Mouse (Mus musculus): ENCODE data around the gene Tacr2. TPM values are rescaled to one million over a fixed set of nuclear protein-coding genes. Genes with fewer than 3 reads are reported as not detected.
A peak's percentile ranks its signal among the peaks of the same experiment; 100 is the strongest.

The Tacr2 gene
- total RNA-seq, 2 experiments from 2014 or later: not detected

DNA sequence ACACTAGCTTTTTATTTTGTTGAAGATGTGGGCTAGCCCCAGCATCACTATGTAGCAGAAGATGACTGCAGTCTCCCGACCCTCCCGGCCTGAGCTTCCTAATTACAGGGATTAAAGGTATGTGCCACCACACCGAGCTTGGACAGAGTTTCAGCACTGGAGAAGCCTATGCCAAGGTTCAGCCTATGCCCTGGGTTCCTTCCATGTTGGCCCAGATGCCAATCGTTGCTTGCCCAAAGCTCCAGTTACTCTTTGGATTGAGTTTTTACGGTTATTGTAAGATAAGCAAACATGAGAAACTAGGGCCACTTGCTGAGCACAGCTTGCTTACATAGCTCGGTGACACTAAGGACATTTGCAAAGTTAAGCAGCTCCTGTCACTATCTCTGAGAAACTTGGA, 52.9 kb downstream of the Tacr2 start:
- DNase-seq: no peak

DNA sequence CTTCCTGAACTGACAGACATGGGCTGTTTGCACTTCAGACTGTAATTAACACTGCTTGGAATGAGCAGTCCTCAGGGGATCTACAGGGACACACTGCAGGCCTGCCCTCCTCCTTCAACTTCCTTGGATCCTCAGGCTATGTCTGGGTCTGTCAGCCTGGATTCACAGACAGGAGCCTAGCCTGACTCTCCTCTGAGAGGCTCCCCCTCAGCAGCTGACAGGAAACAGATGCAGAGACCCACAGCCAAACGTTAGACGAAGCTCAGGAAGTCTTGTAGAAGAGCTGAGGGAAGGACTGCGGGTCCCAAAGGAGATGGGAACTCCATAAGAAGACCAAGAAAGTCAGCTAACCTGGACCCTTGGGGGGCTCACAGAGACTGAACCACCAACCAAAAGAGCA, 54.2 kb downstream of the Tacr2 start:
- peak; percentile 36 for DNase-seq

DNA sequence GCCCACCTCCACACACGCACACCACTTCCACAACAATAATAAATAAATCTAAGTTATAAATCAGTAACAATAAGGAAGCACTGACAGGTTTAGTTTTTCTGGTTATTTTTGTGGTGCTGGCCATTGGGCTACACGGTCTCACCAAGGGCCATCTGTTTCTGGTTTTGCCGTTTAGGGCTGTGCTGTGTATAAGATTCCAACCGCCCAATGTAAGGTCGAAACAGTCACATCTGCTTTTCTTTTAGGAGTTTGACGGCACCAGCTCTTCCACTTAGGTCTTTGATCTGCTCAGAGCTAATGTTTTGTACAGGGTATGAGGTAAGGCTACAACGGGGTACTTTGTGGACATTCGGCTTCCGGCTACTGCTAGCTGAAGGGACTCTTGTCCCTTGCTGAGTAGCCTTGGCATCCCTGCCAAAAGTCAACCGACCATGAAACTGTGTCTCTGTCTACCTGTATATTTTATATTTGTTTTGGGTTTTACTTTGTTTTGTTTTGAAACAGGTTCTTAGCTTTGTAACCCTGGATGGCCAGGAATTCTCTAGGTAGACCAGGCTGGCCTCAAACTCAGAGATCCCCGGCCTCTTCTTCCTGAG, 56.8 kb downstream of the Tacr2 start:
- DNase-seq: no peak

DNA sequence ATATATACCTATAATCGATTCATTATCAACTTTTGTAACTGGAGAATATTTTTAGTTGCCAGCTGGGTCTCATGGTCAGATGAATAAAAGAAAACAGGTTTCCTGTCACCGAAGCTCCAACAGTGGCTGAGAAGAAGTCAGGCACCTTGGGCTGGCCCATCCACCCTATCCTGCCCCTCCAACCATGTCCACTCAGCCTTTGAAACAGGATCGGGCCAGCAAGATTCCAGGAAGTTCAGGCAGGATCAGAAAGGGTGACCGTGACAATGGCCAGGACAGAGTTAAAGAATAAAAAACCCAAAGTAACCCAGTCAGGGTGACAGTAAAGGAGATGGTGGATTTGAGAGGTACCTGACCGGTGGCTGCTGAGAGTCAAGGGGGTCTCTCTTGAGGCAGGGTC, 57.4 kb downstream of the Tacr2 start:
- no peak for DNase-seq

DNA sequence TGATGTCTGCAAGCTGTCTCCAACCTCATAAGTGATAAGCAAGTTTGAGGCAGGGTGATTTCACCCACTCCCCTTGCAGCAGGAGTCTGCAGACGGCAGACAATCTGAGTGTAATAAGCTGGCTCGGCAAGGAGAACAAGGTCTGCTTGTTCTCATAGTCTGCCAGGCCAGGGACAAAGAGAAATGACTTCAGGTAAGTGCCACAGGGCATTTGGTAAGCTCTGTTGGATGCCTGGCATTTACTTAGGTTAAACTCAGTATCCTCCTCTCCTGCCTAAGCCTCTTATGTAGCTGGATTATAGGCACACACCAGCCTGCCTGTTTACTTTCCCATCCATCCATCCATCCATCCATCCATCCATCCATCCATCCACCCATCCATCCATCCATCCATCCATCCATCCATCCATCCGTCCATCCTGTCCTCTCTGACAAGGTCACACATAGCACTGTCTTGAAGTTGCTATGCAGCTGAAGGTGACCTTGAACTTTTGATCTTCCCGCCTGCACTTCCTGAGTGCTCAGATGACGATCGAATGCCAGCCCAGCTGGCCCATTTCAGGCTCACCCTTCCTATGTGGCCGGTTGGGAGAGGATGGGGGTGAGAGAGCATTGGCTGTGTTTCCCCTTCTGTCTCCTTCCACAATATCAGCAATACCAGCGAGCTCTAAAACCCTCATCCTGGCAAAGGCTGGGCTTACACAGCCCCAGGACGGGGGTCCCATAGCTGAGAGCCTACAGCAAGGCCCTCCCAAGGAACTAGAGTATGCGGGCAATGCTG, 58.2 kb downstream of the Tacr2 start:
- DNase-seq: no peak

DNA sequence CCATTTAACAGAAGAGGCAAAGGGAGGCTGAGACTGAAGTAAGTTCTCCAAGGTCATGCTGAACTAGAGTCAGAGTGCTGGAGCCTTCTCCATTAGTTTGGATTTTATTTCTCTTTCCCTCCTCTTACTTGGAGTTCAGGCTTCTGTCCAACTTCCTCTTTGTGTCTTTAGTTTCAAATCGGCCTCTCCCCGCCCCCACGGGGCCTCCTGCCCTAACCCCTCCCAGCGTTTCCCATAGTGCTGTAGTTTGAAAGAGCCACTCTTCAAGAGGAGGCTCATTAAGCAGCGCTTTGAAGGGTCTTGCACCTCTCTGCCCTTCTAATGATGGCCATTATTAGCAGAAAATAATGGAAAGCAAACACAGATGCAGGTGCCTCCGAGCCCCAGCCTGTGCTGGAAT, 59.2 kb downstream of the Tacr2 start:
- peak; percentile 66 for DNase-seq

DNA sequence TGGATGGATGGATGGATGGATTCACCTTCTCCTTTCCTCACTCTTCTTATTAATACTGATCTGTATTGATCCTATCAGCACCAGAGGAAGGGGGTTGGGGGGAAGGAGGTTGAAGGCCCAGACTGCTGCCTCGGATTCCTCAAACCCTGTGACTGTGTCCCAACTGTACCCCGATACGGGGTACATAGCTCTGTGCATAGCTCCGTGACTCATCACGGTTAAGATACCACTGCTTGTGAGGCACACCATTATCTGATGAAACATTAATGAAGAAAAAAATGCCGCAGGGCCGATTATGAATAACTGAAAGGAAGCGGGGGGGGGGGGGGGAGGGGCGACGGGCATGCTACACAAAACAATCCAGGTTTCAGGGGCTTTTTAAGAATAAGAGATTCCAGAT, 60.9 kb downstream of the Tacr2 start:
- no peak for DNase-seq

DNA sequence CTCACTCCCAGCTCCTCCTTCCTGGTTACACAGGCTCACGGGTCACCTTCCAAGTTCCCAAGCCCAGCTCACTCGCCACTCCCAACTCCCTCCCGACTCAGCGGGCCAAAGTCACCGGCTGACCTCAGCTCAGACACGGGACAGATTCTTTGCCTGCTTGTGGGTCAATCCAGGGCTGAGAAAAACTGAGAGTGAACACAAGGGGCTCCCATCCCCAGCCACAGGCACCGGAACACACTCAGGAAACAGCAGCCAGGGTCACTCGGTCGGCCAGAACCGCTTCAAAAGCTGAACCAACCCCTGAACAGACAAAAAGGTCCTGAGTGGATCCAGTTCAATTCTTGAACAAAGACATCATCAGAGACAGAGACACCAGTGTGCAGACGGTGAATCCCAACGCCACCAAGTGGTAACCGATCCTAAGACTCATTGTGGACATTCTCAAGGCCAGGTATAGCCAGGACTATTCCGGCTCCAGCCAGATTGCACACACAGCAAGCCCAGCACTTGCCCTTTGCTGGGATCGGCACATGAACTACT, 61.7 kb downstream of the Tacr2 start:
- peak; percentile 73 for DNase-seq

Other genes with a start within 250 kb of the Tacr2 start
- gene Neurog3, start 119.3 kb upstream of the Tacr2 start, total RNA-seq (2021): not detected
- under 1 TPM; 0.70 to 0.86 TPM for gene Fam241b, start 108.5 kb upstream of the Tacr2 start, total RNA-seq (2021)
- gene Tspan15, start 21.2 kb upstream of the Tacr2 start, total RNA-seq (2021): 10 to 100 TPM; 10.1 to 10.3 TPM
- gene Hk1, start 127.5 kb downstream of the Tacr2 start, total RNA-seq (2021): 100 to 1,000 TPM; 235 to 242 TPM
- gene Hkdc1, start 170.1 kb downstream of the Tacr2 start, total RNA-seq (2021): not detected
- gene 4930507D05Rik, start 197.1 kb downstream of the Tacr2 start, total RNA-seq (2021): under 1 TPM; 0.36 to 0.62 TPM
- gene Supv3l1, start 197.3 kb downstream of the Tacr2 start, total RNA-seq (2021): 10 to 100 TPM; 39.2 to 40.7 TPM
- gene Vps26a, start 234.4 kb downstream of the Tacr2 start, total RNA-seq (2021): 10 to 100 TPM; 50.9 to 53.0 TPM

Data from heart, postnatal 4 days (tissue).